Mouse (Mus musculus): Measurements from ENCODE around the gene Iqcf6.
"Not testable (repeated sequence)": the region's sequence is repeated elsewhere in the genome, so short reads cannot be mapped to it uniquely, and the experiment has no call there.

Iqcf6 gene

DNA sequence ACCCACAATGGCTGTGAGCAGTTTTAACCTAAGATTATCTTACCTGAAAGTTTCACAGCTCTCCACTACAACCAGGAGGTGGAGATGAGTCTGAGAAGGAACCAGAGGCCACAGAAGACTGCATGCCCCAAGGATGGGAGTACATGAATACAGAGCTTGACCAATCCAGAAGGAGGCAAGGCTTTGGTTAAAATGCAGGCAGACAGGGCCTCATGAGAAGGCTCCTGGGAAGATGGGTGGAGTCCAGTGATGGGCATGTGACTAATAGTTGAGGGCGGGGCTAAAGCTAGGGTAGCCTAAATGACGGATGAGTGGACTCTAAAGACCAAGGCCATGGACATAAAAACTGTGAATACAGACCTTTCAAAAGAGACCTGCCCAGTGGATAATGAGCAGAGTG lies at the start of gene Iqcf6:
Iqcf6 (plus strand) TSS at position 301 of the 400 bp plus-strand sequence.
- CTCF ChIA-PET, result no interaction called here

DNA sequence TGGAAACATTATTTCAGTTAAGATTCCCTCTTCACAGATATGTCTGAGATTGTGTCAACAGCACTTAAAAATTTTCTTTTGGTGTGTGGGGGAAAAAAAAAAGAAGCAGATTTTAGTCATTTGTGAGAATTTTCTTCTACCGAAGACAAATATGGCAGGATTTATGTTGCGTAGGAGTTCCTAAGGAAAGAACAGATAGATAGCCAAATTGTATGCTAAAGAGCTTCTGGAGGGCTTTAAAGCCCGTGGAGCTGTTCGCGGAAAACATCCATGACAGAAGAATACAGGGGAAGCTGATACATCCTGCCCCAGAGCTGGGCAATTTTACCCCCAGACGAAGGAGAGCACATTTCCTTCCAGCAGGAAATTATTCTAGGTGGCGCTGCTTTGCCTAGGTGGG lies 46.4 kb upstream of the Iqcf6 start:
- CTCF ChIA-PET, result no interaction called here

DNA sequence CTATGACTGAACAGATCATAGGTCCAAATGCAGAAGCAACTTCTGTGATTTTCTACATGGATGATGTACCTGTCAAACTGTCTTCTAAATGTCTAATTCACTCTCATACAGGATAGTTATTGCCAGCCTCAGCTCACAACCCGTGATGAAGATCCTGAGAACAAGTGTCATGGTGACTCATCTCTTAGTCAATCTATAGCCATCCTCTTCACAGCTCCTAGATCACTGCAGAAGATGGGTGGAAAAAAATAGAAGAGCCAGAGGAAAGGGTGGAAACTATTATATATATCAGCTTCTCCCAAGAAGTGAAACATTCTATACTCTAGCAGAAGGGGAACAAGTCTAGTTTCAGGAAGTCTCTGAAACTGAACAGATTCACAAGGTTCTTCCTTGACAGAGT lies 43.8 kb upstream of the Iqcf6 start:
- CTCF ChIA-PET, result no interaction called here

DNA sequence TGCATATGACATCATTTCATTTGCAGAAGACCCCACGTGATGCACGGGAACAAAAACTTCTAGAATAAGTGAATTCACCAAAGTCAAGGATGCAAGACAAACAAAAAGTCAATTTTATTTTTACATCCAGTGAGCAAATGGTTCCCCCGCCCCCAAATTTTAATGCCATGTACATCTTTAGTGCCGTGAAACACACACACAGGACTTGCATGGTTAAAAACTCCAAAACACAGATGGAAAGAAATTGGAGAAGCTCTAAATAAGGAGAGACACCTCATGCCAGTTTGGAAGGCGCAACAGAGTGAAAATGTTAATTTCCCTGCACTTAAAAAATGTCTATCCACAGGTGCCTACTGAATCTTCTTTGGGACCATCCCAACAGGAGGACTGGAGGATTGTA lies 34.2 kb upstream of the Iqcf6 start:
- CTCF ChIA-PET, result no interaction called here

DNA sequence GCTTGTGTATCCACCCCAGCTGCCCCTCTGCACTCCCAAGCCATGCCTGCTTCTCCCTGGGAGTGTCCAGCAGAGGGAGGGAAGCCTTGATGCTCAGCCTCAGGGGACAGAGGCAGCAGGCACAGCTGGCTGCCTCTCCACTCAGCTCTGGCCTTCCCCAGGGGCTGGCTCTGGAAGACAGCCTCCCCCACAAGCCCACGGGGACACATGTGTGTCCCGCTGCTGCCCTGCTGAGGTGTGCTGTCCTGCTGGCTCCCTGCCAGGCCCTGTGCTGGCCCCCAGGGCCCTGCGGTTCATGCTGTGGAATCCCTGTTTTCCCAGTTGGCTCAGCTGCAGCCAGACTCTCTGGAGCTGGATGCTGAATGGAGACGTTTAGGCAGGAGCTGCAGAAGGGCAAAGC lies 31.0 kb upstream of the Iqcf6 start:
- CTCF ChIA-PET, result not testable (repeated sequence)

DNA sequence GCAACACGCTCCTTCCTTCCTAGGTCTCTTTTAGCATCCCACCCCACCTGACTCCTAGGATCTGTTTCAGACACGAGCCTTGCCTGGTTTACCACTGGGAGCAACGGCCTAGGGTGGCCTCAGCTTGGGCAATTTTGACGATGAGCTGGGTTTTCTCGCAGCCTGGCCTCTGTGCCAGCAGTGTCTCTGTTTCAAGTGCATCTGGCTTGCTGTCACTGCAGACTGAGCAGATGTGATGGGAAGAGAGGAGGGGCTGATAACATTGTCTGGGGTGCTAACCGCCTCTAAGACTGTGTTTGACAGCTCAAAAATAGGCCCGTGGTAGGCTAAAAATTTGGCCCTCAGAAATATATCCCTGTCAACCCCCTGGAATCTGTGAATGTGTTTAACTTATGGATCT lies 30.5 kb upstream of the Iqcf6 start:
- CTCF ChIA-PET, result no interaction called here

DNA sequence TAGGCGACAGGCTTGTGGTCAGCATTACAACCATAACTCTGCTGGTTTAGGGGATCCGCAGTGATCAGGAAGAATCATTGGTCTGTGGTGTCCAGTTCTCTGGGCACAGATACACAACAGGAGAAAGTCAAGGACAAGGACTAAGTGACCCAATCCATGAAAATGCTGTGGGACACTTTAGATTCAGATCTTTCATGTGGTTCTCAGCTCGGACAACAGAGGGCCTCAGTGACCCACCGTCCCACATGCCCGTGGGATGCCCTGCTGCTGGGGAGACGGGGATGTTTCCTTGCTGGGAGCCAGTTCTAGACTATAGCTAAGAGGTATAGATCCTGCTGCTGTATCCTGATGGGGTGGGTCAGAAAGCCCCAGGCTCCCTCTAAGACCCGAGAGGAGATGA lies 27.9 kb upstream of the Iqcf6 start:
- CTCF ChIA-PET, result no interaction called here

DNA sequence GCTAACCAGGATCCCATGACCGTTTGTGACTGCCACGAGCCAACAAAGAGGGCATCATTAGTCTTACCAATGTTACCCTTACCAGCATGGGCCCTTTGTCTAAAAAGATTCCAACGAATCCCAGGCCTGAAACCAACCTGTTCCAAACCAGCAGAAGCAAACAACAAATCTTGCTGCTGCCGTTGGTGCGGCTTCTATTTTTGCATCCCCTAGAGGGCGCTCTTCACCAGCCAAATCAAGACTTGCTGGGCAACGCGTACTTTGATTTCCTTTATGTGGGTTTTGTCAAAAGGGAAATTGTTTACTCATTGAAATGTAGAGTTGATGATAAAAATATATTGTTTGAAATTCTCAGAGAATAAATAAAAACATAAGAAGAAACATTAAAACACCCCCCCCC lies 25.8 kb upstream of the Iqcf6 start:
- CTCF ChIA-PET, result no interaction called here

DNA sequence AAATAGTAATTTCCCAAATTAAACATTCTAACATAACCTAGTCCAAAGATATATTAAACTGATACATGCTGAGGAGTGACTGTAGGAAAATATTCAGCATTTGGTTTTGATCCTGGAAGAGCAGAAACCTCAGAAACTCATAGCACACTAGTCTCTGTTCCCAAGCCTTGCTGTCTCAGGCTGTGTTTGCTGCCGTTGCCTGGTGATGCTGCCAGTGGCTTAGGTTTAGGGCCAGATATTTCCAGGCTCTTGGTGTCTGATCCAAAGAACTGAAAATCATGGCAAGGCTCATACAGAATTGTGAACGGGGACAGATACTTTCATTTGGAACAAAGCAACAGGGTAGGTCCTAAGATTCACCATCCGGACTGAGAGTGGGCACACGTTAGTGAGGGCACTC lies 15.7 kb upstream of the Iqcf6 start:
- CTCF ChIA-PET, result no interaction called here

DNA sequence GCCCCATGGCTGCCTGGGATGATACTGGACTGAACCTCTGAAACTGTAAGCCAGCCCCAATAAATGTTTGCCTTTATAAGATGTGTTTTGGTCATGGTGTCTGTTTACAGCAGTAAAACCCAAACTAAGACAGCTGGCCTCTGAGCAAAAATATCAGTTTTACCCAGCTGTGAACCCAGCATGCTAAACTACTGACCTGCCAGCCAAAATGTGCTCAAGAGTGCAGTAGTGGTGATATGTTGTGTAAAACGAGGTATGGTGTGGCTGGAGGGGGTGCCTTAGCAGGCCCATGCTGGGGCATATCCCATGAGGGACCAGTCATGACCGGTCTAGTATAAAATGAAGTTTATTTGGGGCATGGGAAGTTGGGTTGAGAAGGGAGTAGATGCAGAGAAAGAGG lies 12.4 kb upstream of the Iqcf6 start:
- CTCF ChIA-PET, result no interaction called here

DNA sequence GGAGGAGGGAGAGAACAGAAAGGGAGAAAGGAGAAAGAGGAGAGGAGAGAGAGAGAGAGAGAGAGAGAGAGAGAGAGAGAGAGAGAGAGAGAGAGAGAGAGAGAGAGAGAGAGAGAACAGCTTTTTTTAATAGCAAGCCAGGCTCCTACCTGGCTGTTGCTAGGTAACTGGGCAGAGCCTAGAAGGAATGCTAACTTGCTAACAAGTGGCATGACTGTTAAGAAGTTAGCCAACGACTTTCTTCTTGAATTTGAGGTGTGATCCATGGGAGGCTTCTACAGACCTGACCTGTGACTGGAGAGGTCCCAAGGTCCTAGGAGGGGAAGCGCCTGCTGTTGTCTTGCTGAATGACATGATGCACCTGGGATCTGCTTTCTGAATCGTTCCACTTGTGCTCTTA lies 11.8 kb upstream of the Iqcf6 start:
- CTCF ChIA-PET, result no interaction called here

DNA sequence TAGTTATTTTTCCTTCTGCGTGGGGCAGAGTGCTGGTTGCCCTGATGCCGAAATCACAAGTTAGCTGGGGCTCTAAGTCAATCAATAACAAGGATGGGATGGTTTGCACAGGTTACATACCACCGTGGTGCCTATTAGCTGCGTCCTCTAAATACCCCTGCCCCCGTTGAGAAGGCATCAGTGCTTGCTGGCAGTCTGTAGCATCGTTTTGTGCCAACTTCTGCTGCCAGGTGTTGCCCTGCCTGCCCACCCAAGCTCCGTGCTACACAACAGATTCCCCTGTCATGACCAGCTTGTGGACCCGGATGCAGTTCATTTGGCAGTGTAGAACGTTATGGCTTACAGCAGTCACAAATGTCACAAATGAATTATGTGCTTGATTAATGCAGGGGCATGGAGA lies 10.1 kb upstream of the Iqcf6 start:
- CTCF ChIA-PET, result no interaction called here

DNA sequence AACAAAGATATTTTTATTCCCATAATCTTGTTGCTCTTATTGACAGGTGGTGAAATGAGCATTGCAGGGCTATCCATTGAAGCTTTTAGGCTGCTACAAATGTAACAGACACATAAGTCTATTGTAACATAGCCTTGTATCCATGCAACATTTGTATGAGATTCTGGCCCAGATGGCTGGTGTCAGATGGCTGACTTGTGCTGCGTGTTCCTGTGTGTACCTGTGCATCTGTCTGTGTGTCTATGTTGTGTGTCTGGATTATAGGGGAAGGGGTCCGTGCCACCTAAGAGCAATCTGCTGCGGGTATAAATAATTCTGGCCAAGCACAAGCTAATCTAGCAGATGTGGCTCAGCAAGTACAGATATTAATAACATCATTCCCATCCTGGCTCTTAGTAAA lies 8.9 kb upstream of the Iqcf6 start:
- CTCF ChIA-PET, result no interaction called here

DNA sequence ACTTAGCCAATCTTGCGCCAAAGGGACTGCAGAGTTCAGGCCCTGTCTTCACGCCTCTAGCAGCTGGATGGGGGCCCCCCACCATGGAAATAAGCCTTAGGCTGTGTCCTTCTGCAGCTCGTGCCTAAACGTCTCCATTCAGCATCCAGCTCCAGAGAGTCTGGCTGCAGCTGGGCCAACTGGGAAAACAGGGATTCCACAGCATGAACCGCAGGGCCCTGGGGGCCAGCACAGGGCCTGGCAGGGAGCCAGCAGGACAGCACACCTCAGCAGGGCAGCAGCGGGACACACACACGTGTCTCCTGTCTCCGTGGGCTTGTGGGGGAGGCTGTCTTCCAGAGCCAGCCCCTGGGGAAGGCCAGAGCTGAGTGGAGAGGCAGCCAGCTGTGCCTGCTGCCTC lies 1.4 kb downstream of the Iqcf6 start:
- CTCF ChIA-PET, result not testable (repeated sequence)

DNA sequence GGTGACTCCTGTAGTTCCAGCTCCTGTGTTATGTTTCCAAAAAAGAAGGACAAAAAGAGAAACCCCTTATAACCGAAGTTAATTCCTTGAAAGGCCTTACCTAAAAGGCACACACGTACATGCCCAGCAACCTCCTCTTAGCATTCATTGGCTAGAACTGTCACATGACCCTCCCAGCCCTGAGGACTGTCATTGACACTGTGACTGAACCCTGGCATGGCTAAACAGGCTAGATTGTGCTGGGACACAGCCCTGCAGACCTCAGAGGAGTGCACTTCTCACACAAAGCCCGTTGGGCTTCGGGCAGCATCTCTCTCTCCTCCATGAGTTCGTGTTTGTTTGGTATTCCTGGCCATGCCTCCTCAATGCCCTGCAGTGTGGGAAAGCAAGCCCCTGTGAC lies 5.8 kb downstream of the Iqcf6 start:
- CTCF ChIA-PET, result interaction anchor here (0.6 kb wide), 1 partner anchor 158 kb away, joined by 7 read pairs; no protein-coding TSS in a partner anchor

DNA sequence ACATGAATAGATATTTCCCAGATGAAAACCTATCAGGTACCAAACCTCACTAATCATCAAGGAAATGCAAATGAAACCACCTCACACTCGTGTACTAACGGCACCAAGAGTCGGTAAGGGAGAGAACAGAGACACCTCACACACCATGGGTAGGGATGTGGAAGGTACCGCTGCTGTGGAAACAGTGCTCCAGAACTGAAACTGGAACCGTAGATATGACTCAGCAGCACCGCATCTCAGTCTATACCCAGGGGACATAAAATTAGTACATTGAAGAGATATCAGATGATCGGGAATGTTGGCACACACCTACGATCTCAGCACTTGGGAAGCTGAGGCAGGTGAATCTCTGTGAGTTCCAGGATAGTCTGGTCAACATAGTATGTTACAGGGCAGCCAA lies 11.8 kb downstream of the Iqcf6 start:
- CTCF ChIA-PET, result no interaction called here

DNA sequence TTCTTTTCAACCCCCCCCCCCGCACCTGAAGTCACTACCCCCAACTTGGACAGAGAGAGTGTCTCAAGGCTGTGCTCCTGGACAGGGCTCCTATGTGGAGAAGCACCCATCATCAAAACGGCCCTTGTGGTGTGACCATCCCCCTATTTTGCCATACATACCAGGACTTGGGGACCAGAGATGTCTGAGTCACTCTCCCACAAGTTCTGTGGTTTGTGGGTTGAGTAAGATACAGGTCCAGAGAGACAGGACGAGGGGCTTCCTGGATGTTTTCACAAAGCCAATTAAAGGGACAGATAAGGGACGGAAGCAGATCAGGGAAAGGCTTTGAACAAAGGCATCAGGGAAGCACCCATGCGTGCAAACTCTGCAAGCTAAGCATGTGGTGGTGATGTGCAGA lies 15.0 kb downstream of the Iqcf6 start:
- CTCF ChIA-PET, result no interaction called here

DNA sequence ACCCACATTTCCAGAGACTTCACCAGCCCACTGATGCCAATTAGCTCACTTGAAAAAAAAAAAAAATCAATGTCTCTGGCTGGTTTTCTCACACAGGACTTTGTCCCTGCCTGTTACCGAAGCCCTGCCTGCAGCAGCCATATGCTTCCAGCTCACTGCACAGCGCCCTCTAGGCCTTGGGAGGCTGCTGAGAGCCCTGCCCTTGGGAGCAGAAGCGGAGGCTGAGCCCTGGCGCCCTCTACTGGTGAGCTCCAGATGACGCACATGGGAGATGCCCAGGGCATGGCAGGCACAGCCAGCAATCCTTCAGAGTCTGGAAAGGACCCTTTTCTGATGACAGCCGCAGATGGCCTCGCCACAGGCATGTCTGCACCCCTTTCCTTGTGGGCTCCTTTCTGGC lies 16.7 kb downstream of the Iqcf6 start:
- CTCF ChIA-PET, result no interaction called here

DNA sequence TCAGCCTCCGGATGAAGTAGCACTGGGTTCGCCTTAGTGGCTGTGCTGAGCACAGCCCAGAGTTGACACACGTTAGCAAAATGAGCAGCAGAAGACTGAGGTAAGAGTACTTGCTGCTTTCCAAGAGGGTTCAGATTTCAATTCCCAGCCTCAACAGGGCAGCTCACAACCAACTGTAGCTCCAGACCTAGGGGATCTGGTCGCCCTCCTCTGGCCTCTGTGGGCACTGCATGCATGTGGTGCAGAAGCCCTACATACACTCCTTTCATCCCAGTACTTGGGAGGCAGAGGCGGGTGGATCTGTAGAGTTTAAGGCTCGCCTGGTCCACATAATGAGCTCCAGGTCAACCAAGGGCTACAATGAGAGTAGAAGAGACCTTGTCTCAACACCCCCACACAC lies 17.4 kb downstream of the Iqcf6 start:
- CTCF ChIA-PET, result no interaction called here

DNA sequence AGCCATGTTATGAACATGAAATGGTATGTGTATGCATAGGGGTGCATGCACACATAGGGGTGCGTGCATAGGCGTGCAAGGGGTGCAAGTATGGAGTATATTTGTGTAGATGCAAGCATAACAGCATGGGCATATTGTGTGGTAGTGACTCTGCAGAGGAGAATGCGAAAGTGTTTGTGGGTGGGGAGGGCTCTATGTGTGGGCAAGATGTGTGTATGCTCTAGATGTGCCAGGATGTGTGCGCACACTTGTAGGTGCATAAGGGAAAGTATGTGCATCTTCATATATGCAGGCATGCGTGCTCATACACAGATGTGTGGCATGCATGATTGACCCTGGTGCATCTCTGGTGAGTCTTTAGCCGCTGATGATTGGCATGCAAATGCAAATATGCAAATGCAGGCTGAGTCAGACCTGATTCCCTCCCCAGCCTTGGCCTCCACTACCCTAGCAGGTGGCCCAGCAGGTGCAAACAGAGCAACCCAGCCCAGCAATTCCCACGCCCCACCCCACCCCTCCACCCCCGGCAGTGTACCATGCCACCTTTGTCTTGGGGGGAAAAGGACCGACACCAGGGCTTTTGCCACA lies 19.4 kb downstream of the Iqcf6 start:
- CTCF ChIA-PET, result no interaction called here

DNA sequence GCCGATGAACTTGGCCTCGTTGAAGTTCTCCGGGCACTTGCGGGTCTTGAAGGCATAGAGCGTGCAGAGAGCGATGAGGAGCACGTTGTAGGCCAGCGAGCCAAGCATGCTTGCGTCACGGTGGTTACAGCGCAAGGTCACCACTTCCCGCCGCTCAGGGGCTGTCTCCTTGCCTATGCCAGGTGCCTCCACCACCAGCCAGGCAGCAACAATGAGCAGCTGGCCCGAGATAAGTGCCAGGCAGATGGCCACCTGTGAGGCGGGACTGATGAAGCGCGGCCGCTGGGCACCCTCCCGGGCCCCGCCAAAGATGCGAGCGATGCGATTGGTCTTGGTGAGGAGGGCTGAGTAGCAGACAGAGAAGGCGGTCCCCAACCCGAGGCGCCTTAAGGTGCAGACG lies 20.8 kb downstream of the Iqcf6 start:
- CTCF ChIA-PET, result no interaction called here

DNA sequence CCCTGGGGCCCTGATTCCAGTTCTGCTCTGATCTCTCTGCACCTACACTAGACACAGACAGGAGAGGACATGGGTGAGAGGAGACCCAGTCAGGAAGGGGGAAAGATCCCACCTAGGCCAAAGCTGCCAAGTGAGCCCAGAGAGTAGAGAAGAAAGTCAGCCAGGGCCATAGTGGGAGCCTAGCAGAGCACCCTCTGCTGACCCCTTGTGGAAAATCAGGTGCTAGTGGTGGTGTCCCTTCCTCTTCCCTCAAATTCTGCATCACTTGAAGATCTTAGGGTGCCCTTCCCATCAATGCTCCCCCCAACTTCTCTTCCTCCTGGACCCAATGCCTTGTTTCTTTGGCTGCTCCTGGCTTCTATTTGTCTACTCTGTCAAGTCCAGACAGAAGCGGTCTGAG lies 26.3 kb downstream of the Iqcf6 start:
- CTCF ChIA-PET, result interaction anchor here (0.7 kb wide), 1 partner anchor 832 kb away, joined by 3 read pairs; no protein-coding TSS in a partner anchor

DNA sequence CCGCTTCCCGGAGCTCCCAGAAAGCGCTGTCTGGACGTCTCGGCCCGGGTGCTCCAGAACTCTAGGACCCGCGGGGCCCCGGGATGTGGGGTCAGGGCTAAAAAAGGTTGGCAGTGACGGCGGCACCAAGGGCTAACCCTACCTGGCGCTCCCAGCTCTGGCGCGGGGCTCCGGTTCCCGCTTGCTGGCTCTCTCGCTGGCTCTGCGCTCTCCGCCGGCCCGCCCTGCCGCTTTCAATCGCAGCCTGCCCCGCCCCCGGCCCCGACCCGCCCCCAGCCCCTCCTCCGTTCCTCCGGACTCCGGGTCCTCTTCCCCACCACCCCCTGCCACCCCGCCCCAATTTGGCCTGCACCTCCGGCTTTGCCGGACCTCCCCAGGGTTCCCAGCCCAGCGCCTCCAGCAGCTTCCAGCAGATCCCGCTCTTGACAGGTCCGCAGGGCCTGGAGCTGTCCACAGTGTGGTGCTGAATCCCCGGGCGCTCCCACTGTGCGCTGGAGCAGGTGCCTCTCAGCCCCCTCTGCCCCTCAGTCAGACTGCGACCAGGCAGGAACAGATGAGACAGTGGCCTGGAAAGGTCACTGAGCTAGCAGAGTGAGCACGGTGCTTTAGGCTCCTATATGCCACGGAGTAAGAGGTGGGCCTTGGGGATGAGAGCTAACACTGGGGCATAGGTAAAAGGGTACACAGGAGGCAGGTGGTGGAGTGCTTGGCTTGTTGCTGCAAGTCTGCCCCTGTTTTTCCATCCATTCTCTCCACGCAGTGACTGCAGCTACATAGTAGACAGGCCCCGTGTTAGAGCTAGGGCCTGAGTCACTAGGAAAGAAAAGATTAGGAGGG lies 29.7 kb downstream of the Iqcf6 start, which contains the start of gene Grm2:
Grm2 (minus strand) TSS at position 199 of the 837 bp plus-strand sequence.
- CTCF ChIA-PET, result no interaction called here

DNA sequence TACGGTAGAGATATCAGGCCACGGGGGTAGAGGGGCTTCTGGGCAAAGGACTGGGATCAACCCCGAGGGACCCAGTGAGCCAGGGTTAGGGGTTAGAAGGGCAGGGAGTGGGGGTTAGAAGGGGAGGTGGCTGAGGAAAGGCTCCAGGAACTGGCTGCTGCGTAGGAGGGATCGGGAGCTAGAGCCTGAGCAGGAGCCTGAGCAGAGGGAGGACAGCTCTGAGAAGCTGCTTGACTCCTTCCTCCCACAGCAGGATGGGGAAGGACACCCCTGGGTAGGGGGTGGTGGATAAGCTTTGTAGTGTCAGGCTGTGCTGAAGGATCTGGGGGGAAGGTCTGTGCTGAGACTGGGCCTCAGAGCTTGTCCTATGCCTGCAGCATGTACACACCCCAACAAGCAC lies 30.4 kb downstream of the Iqcf6 start:
- CTCF ChIA-PET, result no interaction called here
